Mouse (Mus musculus) hematopoietic stem cell, adult 5-6 weeks (primary cell): Measurements from ENCODE around the gene Incenp. TPM values are rescaled to one million over a fixed set of nuclear protein-coding genes. Genes with fewer than 3 reads are reported as not detected.

ENCODE experiments used
- ATAC-seq, 2 experiments: fragments of 125-278 bp in 1 of 2; replicated peaks in 1 of 2; 2 replicates each; pipeline ENCODE4 v1.8.0; 2016 to 2017; ENCODE audit warnings: inconsistent platforms in 2 of 2, mild to moderate bottlenecking in 2 of 2, moderate number of reproducible peaks in 2 of 2, low read depth in 1 of 2, moderate TSS enrichment in 1 of 2; ENCODE audit not compliant: low FRiP score in 2 of 2, poor library complexity in 2 of 2, severe bottlenecking in 2 of 2, insufficient read depth in 1 of 2, low TSS enrichment in 1 of 2
- total RNA-seq: library from RNA; stranded (forward); fragments of 172-1452, 232-1000 nt; gene quantifications from 2 replicates; pipeline ENCODE4 v1.2.3, GENCODE M21; 2017

Incenp gene
- 70.4 and 76.6 TPM in 2 replicates for total RNA-seq

GRCm38 (mm10) chr19:9899072-9899779, at the start of gene Incenp:
TSS of gene Incenp (minus strand) at chr19:9899551.
- ATAC-seq = peak; percentile 98

GRCm38 (mm10) chr19:9946986-9947385, 47.6 kb upstream of the Incenp start:
- no peak for ATAC-seq

- ATAC-seq = no peak
Measured at GRCm38 (mm10) chr19:9945800-9946564, 46.6 kb upstream of the Incenp start.

GRCm38 (mm10) chr19:9942539-9943533, 43.5 kb upstream of the Incenp start:
- peak; percentile 11 to 18 for ATAC-seq

DNA sequence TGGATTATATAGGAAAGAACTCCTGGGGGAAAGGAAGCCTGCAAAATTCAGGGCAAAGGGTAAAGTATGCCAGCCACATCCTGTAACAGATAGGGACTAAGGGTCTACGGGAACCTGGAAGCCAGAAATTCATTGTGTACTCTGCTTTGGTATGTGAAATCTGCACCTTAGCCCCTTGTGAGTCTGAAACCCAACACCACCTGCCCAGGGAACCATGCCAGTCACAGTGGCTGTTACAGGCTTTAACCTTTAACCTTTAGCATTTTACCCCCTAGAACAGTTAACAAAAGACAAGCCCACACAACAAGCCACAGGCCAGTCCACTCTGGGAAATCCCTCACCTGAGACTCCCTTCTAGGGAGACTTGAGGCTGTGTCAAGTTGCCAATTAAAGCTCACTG, 42.5 kb upstream of the Incenp start:
- ATAC-seq = no peak

DNA sequence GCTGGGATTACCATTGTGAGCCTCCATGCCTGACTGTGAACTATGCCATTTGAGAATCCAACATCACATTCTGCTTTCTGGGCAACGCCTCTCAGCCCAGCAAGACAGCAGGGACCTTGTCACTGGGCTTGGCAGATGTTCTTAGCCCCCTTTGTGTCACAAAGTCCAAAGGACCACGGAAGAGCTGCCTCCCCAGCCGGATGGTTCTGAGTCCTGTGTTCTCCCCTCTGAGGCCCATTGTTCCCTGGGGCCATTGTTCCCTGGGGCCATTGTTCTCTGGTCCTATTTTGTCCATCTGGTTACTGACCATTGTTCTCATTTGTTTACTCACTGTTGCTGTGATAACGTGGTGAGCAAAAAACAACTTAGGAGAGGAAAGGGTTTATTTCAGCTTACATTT, 41.6 kb upstream of the Incenp start:
- ATAC-seq = no peak

DNA sequence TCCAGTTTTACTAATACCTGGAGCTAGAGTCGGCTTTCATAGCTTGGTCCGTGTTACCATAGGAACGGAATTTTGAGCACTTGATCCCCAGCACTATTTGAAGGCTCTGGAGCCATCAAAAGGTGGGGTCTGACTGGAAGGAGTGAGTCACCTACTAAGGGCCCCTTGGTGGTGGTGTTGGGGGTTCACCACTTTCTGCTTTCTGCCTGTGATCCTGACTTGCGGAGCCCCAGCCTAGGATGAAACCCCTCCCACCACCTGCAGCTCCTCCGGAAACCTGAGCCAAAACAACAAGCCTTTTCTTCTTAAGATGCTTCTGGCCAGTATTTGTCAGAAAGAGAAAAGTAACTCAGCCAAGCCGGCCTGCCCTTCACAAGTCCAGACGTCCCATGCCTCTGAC, 40.5 kb upstream of the Incenp start:
- no peak for ATAC-seq

GRCm38 (mm10) chr19:9938824-9939303, 39.5 kb upstream of the Incenp start:
- ATAC-seq = peak; percentile 75 to 84

DNA sequence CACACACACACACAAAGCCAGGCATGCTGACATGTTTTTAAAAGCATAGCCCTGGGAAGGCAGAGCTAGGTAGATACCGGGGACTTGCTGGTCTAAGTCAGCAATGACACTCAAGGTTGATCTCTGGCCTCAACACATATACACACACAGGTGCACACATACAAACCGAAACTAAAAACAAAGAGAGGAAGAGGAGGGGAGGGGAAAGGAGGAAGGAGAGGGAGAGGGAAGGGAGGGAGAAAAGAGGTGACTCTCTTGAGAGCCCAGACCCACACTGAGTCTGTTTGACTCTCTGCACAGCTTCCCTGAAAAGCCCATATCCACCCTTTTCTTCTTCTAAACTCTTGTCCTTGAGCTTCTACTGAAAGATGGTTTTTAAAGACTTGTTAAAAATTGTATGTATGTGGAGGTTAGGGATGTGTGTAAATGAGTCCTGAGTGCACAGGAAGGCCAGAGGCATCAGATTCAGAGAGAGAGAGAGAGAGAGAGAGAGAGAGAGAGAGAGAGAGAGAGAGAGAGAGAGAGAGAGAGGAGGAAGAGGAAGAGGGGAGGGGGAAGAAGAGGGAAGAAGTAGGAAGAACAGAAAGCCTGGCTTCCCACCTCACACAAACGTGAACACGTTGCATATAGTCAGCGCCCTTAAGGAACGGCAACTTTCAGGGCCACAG, 38.9 kb upstream of the Incenp start:
- ATAC-seq = no peak

DNA sequence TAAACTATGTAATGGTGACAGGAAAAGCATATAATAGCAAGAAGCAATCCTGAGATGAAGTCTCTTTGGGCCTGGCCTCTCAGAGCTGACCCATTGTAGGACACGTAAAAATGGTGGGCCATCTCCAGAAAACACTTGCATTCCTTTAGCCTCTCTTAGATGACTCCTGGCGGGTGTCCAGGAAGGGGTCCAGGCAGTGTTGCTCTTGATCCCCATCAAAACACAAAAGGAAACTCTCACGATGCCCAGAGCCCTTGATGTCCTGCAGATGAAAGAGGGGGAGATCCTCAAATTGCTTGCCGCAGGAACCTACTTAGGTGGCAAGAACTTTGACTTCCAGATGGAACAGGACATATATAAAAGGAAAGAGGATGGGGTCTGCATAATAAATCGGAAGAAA, 38.1 kb upstream of the Incenp start:
- ATAC-seq = no peak

DNA sequence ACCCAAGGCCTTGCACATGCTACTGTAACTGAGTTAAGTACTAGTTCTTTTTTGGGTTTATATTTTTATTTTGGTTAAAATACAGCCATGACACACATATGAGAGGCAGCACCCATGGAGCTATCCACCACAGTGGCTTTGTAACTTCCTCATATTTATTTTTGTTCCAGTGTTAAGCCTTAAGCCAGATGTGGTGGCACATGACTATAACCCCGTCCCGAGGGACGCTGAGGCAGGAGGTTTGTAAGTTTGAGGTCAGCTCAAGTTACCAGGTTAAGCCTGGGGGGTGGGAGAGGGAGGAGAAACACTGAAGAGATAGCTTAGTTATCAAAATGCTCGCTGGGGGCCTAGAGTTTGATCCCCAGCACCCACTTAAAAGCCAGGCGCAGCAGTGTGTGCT, 37.2 kb upstream of the Incenp start:
- peak; percentile 40 to 62; a peak in 2 of 4 replicates for ATAC-seq

DNA sequence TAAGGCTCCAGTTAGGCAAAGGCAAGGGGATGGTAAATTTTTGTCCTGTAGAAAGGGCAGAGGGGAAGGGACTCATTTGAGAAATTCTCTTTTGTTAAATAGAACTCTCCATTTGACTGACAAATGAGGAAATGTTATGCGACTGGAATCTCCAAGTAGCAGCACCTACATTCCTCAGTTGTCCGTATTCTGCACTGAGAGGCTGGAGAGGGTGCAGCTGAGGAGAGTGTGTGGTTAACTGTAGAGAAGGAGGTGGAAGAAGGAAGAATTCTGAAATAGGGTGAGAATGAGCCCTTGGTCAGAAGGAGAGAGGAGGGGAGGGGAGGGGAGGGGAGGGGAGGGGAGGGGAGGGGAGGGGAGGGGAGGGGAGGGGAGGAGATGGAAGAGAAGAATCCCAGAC, 34.6 kb upstream of the Incenp start:
- no peak for ATAC-seq

DNA sequence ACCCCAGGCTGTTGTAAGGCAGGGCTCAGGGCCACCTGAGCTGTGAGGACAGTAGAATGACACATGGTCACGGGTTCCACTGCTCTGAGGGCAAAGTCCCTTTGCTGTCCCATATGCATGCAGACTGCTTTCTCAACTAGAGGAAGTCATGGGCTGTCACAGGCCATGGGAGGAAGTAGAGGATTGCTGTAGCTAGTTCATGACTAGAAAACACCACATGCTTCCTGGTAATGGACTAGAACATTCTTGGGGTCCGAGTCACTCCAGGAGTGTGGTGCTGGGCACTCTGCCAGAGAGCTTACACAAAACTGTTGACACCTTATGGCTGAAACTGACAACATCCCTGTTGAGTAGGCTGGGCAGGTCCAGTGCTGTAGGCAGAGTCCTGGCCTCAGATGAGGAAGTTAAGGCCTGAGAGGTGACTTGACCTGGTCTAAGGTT, 31.8 kb upstream of the Incenp start:
- peak; percentile 90 to 94 for ATAC-seq

GRCm38 (mm10) chr19:9928089-9928488, 28.7 kb upstream of the Incenp start:
- no peak for ATAC-seq

DNA sequence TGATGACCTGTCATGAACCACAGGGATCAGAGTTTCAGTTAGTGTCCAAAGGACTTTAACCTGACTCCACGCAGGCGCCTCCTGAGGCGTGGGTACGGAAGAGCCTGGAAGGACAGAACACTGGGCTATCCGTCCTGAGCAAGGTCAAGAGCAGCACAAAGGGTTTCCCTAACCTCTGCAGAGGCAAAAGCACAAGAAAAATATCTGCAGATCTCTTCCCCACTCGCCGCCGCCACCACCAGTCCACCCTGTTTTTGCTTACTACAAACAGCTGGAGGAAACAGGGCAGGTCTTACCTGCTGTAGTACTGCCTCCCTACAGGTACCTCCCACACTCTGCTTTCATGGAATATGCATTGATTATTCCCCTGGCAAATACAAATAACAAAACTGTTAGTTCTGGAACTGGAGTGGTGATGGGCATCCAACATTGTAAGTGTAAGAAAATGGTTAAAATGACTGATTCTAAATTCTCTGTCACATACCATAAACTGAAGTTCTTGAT, 25.5 kb upstream of the Incenp start:
- ATAC-seq = no peak

- no peak for ATAC-seq
Measured at GRCm38 (mm10) chr19:9924034-9924768, 24.9 kb upstream of the Incenp start.
